Mouse (Mus musculus): ENCODE measurements around the gene Arfgap3. TPM values are rescaled to one million over a fixed set of nuclear protein-coding genes. Genes with fewer than 3 reads are reported as not detected.
"Not testable (repeated sequence)": the region's sequence is repeated elsewhere in the genome, so short reads cannot be mapped to it uniquely, and the experiment has no call there.

The Arfgap3 gene
- polyA plus RNA-seq, 1 experiment, result not detected

GRCm38 (mm10) chr15:83328952-83329351 is 21.1 kb downstream of the Arfgap3 start:
- TF ChIP-seq POLR2A (IDR thresholded peaks at IDR 0.05; ENCODE audit: insufficient read depth, low read depth, low read length) (no peak), CTCF (IDR thresholded peaks at IDR 0.05; ENCODE audit: insufficient read depth, low read depth, low read length) (no peak)
- H3K4me3 ChIP-seq (ENCODE audit: insufficient read depth, low read depth, low read length), result no peak overlapping the region
- WGBS, result 89% methylated on average over 5 of the region's 5 CpGs
- no peak overlapping the region for H3K27ac ChIP-seq (ENCODE audit: insufficient read depth, low read depth, low read length)
- no peaks in the 10 kb centered on the region for H3K4me1 ChIP-seq (ENCODE audit: control insufficient read depth, insufficient read depth, low read length)

DNA sequence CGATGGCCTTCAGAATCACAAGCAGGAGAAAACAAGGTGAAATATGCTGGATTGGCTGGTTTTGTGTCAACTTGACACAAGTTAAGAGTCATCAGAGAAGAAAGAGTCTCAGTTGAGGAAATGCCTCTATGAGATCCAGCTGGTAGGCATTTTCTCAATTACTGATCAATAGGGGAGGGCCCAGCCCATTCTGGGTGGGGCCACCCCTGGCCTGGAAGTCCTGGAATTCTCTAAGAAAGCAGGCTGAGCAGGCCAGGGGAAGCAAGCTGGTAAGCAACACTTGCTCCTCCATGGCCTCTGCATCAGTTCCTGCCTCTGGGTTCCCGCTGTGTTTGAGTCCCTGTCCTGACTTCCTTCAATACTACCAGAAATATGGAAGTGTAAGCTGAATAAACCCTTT is 27.0 kb downstream of the Arfgap3 start:
- TF ChIP-seq CTCF (IDR thresholded peaks at IDR 0.05; ENCODE audit: insufficient read depth, low read depth, low read length), result no peak
- TF ChIP-seq POLR2A (IDR thresholded peaks at IDR 0.05; ENCODE audit: insufficient read depth, low read depth, low read length), result no peak
- Histone ChIP-seq H3K4me1 (ENCODE audit: control insufficient read depth, insufficient read depth, low read length) (no peaks in the 10 kb centered on the region), H3K27ac (ENCODE audit: insufficient read depth, low read depth, low read length) (no peak overlapping the region), H3K4me3 (ENCODE audit: insufficient read depth, low read depth, low read length) (no peak overlapping the region)
- WGBS, result 98% methylated on average over 2 of the region's 2 CpGs

DNA sequence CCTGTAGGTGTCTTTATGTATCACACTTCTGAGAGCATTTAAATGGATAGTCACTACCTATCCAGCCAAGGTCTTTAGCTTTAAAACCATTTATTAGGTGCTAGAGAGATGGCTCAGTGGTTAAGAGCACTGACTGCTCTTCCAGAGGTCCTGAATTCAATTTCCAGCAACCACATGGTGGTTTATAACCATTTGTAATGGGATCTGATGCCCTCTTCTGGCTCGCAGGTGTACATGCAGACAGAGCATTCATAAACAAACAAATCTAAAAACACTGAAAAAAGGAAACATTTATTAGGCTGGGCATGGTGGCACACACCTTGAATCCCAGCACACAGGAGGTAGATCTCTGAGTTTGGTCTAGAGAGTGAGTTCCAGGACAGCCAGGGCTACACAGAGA is 35.1 kb downstream of the Arfgap3 start:
- 79% methylated on average over 1 of the region's 1 CpGs for WGBS
- Histone ChIP-seq H3K27ac (ENCODE audit: insufficient read depth, low read depth, low read length) (no peak overlapping the region), H3K4me3 (ENCODE audit: insufficient read depth, low read depth, low read length) (no peak overlapping the region), H3K4me1 (ENCODE audit: control insufficient read depth, insufficient read depth, low read length) (no peaks in the 10 kb centered on the region)
- TF ChIP-seq CTCF (IDR thresholded peaks at IDR 0.05; ENCODE audit: insufficient read depth, low read depth, low read length), result no peak
- no peak for TF ChIP-seq POLR2A (IDR thresholded peaks at IDR 0.05; ENCODE audit: insufficient read depth, low read depth, low read length)

DNA sequence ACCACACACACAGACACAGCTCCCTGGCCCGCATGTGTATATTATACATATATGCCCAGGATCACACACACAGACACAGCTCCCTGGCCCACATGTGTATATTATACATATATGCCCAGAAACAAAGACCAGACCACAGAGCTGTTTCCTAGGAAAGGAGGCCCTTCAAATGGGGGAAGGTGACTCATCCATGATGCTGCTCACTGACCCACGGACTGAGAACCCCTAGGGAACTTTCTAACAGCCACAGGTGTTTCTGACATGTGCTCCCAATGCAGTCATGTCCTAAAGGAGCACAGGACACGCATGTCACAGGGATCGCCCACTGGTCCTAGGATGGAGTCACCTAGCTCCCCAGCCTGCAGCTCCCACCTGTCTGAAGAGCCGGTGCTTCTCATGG is 40.2 kb downstream of the Arfgap3 start:
- H3K4me1 ChIP-seq (ENCODE audit: control insufficient read depth, insufficient read depth, low read length), result peaks cover 11% of the 10 kb centered on the region
- WGBS, result 96% methylated on average over 5 of the region's 5 CpGs
- TF ChIP-seq POLR2A (IDR thresholded peaks at IDR 0.05; ENCODE audit: insufficient read depth, low read depth, low read length), result no peak
- no peak for TF ChIP-seq CTCF (IDR thresholded peaks at IDR 0.05; ENCODE audit: insufficient read depth, low read depth, low read length)
- no peak overlapping the region for H3K4me3 ChIP-seq (ENCODE audit: insufficient read depth, low read depth, low read length)
- no peak overlapping the region for H3K27ac ChIP-seq (ENCODE audit: insufficient read depth, low read depth, low read length)

GRCm38 (mm10) chr15:83308708-83309107 is 41.3 kb downstream of the Arfgap3 start:
- peaks cover 12% of the 10 kb centered on the region for H3K4me1 ChIP-seq (ENCODE audit: control insufficient read depth, insufficient read depth, low read length)
- H3K27ac ChIP-seq (ENCODE audit: insufficient read depth, low read depth, low read length); H3K4me3 ChIP-seq (ENCODE audit: insufficient read depth, low read depth, low read length): not testable (repeated sequence)
- WGBS, result 100% methylated on average over 1 of the region's 1 CpGs

DNA sequence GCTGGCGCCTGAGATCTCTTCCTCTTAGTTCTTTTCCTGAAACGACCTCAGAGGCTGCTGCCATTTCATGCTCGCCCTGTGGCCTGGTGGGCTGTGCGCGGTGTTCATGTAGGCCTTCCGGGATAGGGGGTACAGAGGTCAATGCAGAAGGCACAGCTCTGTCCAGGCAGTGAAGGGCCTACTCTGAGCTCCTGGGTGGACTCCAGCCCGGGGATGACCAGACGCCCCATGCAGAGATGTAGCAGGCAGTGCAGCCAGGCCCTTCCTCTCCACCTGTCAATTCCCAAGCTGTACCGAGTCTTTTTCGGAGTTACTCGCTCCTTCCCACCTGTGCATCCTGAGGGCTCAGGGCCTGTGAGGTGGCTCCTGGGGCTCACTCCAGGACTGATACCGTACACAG is 43.9 kb downstream of the Arfgap3 start:
- Histone ChIP-seq H3K27ac (ENCODE audit: insufficient read depth, low read depth, low read length) (no peak overlapping the region), H3K4me3 (ENCODE audit: insufficient read depth, low read depth, low read length) (no peak overlapping the region), H3K4me1 (ENCODE audit: control insufficient read depth, insufficient read depth, low read length) (peaks cover 12% of the 10 kb centered on the region)
- TF ChIP-seq POLR2A (IDR thresholded peaks at IDR 0.05; ENCODE audit: insufficient read depth, low read depth, low read length) (no peak), CTCF (IDR thresholded peaks at IDR 0.05; ENCODE audit: insufficient read depth, low read depth, low read length) (no peak)
- 89% methylated on average over 12 of the region's 12 CpGs for WGBS

DNA sequence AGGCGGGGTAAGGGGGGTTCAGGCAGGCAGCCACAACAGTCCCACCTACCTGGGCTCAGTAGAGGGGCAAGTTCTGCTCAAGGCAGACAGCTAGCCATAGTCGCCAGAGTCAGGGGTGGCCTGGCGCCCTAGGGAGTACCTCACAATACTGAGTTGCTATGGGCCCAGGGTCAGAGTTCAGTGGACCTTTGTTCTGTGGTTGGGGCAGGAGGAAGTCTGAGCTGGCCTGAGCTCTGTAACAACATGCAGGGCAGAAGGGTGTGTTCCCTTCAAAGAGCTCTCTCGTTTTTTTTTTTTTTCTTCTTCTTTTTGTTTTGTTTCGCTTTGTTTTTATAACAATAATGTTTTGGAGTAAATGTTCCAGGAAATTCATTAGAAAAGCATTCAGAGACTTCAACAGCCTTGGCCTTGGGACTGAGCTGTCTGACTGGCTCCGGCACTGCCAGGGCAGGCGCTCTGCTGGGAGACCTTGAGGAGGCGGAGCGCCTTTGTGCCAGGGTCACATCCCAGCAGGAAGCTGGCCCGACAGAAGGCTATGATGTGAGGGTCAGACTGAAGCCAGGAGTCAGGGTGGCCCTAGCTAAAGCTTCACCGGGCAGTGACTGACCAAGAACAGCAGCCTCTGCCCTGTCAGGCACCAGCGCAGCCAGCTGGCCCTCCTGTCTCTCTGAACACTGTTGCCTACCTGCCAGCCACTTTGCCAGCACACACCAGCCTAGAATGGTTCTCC is 44.7 kb downstream of the Arfgap3 start:
- Histone ChIP-seq H3K4me1 (ENCODE audit: control insufficient read depth, insufficient read depth, low read length) (peaks cover 12% of the 10 kb centered on the region), H3K4me3 (ENCODE audit: insufficient read depth, low read depth, low read length) (no peak overlapping the region), H3K27ac (ENCODE audit: insufficient read depth, low read depth, low read length) (peak overlapping the region; percentile 25; the same call in 1 of the 2 replicates)
- WGBS, result 55% methylated on average over 12 of the region's 12 CpGs
- TF ChIP-seq CTCF (IDR thresholded peaks at IDR 0.05; ENCODE audit: insufficient read depth, low read depth, low read length), result no peak
- TF ChIP-seq POLR2A (IDR thresholded peaks at IDR 0.05; ENCODE audit: insufficient read depth, low read depth, low read length), result no peak

DNA sequence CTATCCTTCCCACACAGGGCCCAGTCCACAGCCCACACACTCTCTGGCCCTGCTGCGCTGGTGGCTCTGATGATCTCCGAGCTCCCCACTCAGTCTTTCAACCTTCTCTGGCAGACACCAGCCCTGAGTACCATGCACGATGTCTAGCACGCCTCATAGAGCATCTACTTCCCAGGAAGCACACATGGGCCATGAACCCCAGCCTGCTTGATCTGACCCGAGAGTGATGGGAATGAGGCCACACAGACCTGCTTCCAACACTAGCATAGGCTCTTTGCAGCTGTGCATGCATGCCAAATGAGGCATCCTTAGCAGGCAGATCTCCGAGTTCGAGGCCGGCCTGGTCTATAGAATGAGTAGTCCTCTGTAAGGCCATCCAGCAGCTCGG is 45.2 kb downstream of the Arfgap3 start:
- Histone ChIP-seq H3K27ac (ENCODE audit: insufficient read depth, low read depth, low read length) (no peak overlapping the region), H3K4me1 (ENCODE audit: control insufficient read depth, insufficient read depth, low read length) (peaks cover 12% of the 10 kb centered on the region), H3K4me3 (ENCODE audit: insufficient read depth, low read depth, low read length) (no peak overlapping the region)
- 82% methylated on average over 9 of the region's 9 CpGs for WGBS
- no peak for TF ChIP-seq CTCF (IDR thresholded peaks at IDR 0.05; ENCODE audit: insufficient read depth, low read depth, low read length)
- no peak for TF ChIP-seq POLR2A (IDR thresholded peaks at IDR 0.05; ENCODE audit: insufficient read depth, low read depth, low read length)

DNA sequence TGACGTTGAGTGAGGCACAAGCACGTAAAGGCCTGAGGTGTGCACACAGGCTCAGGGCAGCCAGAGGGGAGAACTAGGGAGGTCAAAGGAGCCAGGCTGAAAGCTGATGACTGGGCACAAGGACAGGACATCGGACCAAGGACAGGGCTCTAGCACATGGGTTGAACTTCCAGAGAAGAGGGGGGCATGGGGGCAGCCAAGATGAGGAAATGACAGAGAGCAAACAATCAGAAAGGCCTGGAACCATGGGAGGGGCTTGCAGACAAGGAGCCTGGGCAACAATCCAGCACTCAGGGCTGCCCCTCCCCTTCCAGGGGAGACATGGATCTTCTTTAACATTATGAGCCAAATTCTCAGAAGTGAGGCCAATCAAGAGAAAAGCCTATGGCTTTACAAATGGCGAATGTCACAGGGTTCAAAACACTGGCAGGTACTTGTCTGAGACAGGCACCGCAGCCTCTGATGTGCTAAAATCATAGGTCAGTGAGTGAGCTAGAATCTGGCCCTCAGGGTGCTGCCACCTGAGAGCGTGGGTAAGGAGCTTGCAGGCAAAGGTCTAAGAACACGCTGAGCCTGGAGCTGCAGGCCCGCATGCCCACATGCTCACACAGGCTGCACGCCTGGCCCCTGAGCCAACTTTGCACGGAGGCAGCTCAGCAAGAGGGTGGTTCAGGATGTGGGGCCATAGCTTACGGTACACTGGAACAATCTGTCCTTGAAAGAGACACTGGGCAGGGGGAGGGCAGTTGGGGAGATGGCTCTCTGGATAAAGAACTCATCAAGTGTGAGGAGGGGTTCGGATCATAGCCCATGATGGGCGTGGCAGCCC is 46.2 kb downstream of the Arfgap3 start:
- no peak for TF ChIP-seq CTCF (IDR thresholded peaks at IDR 0.05; ENCODE audit: insufficient read depth, low read depth, low read length)
- no peak for TF ChIP-seq POLR2A (IDR thresholded peaks at IDR 0.05; ENCODE audit: insufficient read depth, low read depth, low read length)
- H3K4me1 ChIP-seq (ENCODE audit: control insufficient read depth, insufficient read depth, low read length), result peaks cover 12% of the 10 kb centered on the region
- no peak overlapping the region for H3K27ac ChIP-seq (ENCODE audit: insufficient read depth, low read depth, low read length)
- 85% methylated on average over 13 of the region's 13 CpGs for WGBS
- H3K4me3 ChIP-seq (ENCODE audit: insufficient read depth, low read depth, low read length), result no peak overlapping the region
